Mouse (Mus musculus): Measurements from ENCODE around the gene Ppil4. TPM values are rescaled to one million over a fixed set of nuclear protein-coding genes. Genes with fewer than 3 reads are reported as not detected.

The Ppil4 gene
- polyA plus RNA-seq, 1 experiment from 2014 or later: 44.0 TPM

- Histone ChIP-seq H3K9ac (replicated peaks; ENCODE audit: low read depth, low read length) (no peak overlapping the region), H3K4me2 (replicated peaks; ENCODE audit: low read depth, low read length) (no peak overlapping the region), H3K4me3 (ENCODE audit: low read depth, low read length) (no peak overlapping the region), H3K4me1 (ENCODE audit: control insufficient read depth, insufficient read depth, low read length) (peaks cover 8% of the 10 kb centered on the region; the same call in 1 of the 2 replicates), H3K27me3 (ENCODE audit: control insufficient read depth, insufficient read depth, low read length) (peaks cover 5% of the 10 kb centered on the region; the same call in 1 of the 2 replicates), H3K36me3 (ENCODE audit: control insufficient read depth, insufficient read depth, low read length) (no peaks in the 10 kb centered on the region), H3K27ac (ENCODE audit: low read length) (no peak overlapping the region), H3K9me3 (ENCODE audit: control insufficient read depth, low read depth, low read length) (no peaks in the 10 kb centered on the region)
- WGBS: 69% methylated on average over 8 of the region's 8 CpGs
- ATAC-seq (ENCODE audit: insufficient number of reproducible peaks, insufficient read depth, low FRiP score, low read depth): no peak
These were observed 77.1 kb downstream of the Ppil4 start for GRCm38 (mm10) chr10:7869746-7870145.

GRCm38 (mm10) chr10:7870571-7871315 is 78.1 kb downstream of the Ppil4 start:
- H3K27ac ChIP-seq (ENCODE audit: low read length): no peak overlapping the region
- peaks cover 5% of the 10 kb centered on the region; the same call in 1 of the 2 replicates for H3K27me3 ChIP-seq (ENCODE audit: control insufficient read depth, insufficient read depth, low read length)
- ATAC-seq (ENCODE audit: insufficient number of reproducible peaks, insufficient read depth, low FRiP score, low read depth): no peak

GRCm38 (mm10) chr10:7871381-7872020 is 78.8 kb downstream of the Ppil4 start:
- no peak overlapping the region for H3K4me3 ChIP-seq (ENCODE audit: low read depth, low read length)
- H3K4me1 ChIP-seq (ENCODE audit: control insufficient read depth, insufficient read depth, low read length): peaks cover 8% of the 10 kb centered on the region; the same call in 1 of the 2 replicates
- no peak for ATAC-seq (ENCODE audit: insufficient number of reproducible peaks, insufficient read depth, low FRiP score, low read depth)
- no peak overlapping the region for H3K27ac ChIP-seq (ENCODE audit: low read length)
- H3K36me3 ChIP-seq (ENCODE audit: control insufficient read depth, insufficient read depth, low read length): no peaks in the 10 kb centered on the region
- WGBS: 86% methylated on average over 5 of the region's 5 CpGs
- no peaks in the 10 kb centered on the region for H3K9me3 ChIP-seq (ENCODE audit: control insufficient read depth, low read depth, low read length)
- H3K9ac ChIP-seq (replicated peaks; ENCODE audit: low read depth, low read length): no peak overlapping the region
- H3K27me3 ChIP-seq (ENCODE audit: control insufficient read depth, insufficient read depth, low read length): peaks cover 4% of the 10 kb centered on the region; the same call in 1 of the 2 replicates
- H3K4me2 ChIP-seq (replicated peaks; ENCODE audit: low read depth, low read length): no peak overlapping the region

More at GRCm38 (mm10) chr10:7870571-7871315, 78.1 kb downstream of the Ppil4 start:
- Histone ChIP-seq H3K9ac (replicated peaks; ENCODE audit: low read depth, low read length) (no peak overlapping the region), H3K4me3 (ENCODE audit: low read depth, low read length) (no peak overlapping the region), H3K4me2 (replicated peaks; ENCODE audit: low read depth, low read length) (no peak overlapping the region), H3K4me1 (ENCODE audit: control insufficient read depth, insufficient read depth, low read length) (peaks cover 8% of the 10 kb centered on the region; the same call in 1 of the 2 replicates), H3K36me3 (ENCODE audit: control insufficient read depth, insufficient read depth, low read length) (no peaks in the 10 kb centered on the region), H3K9me3 (ENCODE audit: control insufficient read depth, low read depth, low read length) (no peaks in the 10 kb centered on the region)
- 65% methylated on average over 11 of the region's 11 CpGs for WGBS

Small RNAs within 50 kb of the gene (microRNA-seq; reads per million reads assigned to microRNA genes)
- gene Mir5104: 1.6 reads per million

Other genes with a start within 250 kb of the Ppil4 start
- gene Lrp11, start 203.1 kb upstream of the Ppil4 start, polyA plus RNA-seq (2014; fragmentation: Nextera tagmentation; extraction: Ambion mirVana): 5.2 and 5.9 TPM in 2 replicates
- 46.7 and 53.3 TPM in 2 replicates for gene Nup43, start 125.4 kb upstream of the Ppil4 start, polyA plus RNA-seq (2014; fragmentation: Nextera tagmentation; extraction: Ambion mirVana)
- gene Pcmt1, start 111.8 kb upstream of the Ppil4 start, polyA plus RNA-seq (2014; fragmentation: Nextera tagmentation; extraction: Ambion mirVana): 103 and 114 TPM in 2 replicates
- 16.8 and 19.5 TPM in 2 replicates for gene Lats1, start 111.7 kb upstream of the Ppil4 start, polyA plus RNA-seq (2014; fragmentation: Nextera tagmentation; extraction: Ambion mirVana)
- 59.0 and 61.6 TPM in 2 replicates for gene Katna1, start 66.9 kb upstream of the Ppil4 start, polyA plus RNA-seq (2014; fragmentation: Nextera tagmentation; extraction: Ambion mirVana)
- 81.0 and 85.4 TPM in 2 replicates for gene Ginm1, start 67 bp upstream of the Ppil4 start, polyA plus RNA-seq (2014; fragmentation: Nextera tagmentation; extraction: Ambion mirVana)
- 0.17 TPM in 1 of 2 replicates, not detected in the other for gene Zc3h12d, start 39.6 kb downstream of the Ppil4 start, polyA plus RNA-seq (2014; fragmentation: Nextera tagmentation; extraction: Ambion mirVana)
- gene Tab2, start 163.3 kb downstream of the Ppil4 start, polyA plus RNA-seq (2014; fragmentation: Nextera tagmentation; extraction: Ambion mirVana): 34.4 and 34.6 TPM in 2 replicates